Mouse (Mus musculus) intestine, embryonic 16.5 days (tissue): ENCODE results near the gene Gzmd. TPM values are rescaled to one million over a fixed set of nuclear protein-coding genes. Genes with fewer than 3 reads are reported as not detected.

ENCODE experiments used
- ATAC-seq: fragments of 200-750 bp; cut with Nextera tagmentation; 2 replicates; pipeline ENCODE4 v1.8.0; 2017; ENCODE audit warnings: moderate TSS enrichment, moderate library complexity
- H3K27ac ChIP-seq: fragments of 300-500 bp; sonication (generic); 2 replicates; pipeline ENCODE4 v1.5.1; 2014; ENCODE audit warnings: mild to moderate bottlenecking, low read length
- H3K27me3 ChIP-seq: fragments of 300-500 bp; sonication (generic); replicated peaks from 2 replicates; pipeline ENCODE4 v1.6.1; 2014; ENCODE audit warnings: low read length, control low read depth, mixed read lengths; ENCODE audit not compliant: control insufficient read depth, insufficient read depth
- H3K36me3 ChIP-seq: fragments of 300-500 bp; sonication (generic); 2 replicates; pipeline ENCODE4 v1.6.1; 2014; ENCODE audit warnings: low read length, control low read depth; ENCODE audit not compliant: control insufficient read depth, insufficient read depth
- H3K4me1 ChIP-seq: fragments of 300-500 bp; sonication (generic); 2 replicates; pipeline ENCODE4 v1.6.1; 2014; ENCODE audit warnings: low read length, control low read depth, mixed read lengths; ENCODE audit not compliant: control insufficient read depth, insufficient read depth
- H3K4me2 ChIP-seq: fragments of 300-500 bp; sonication (generic); 2 replicates; pipeline ENCODE4 v1.6.1; 2014; ENCODE audit warnings: low read depth, low read length, control low read depth
- H3K4me3 ChIP-seq: fragments of 300-500 bp; sonication (generic); 2 replicates; pipeline ENCODE4 v1.5.1; 2014; ENCODE audit warnings: mild to moderate bottlenecking, low read length
- H3K9ac ChIP-seq: fragments of 300-500 bp; sonication (generic); 2 replicates; pipeline ENCODE4 v1.6.1; 2014; ENCODE audit warnings: low read depth, low read length
- H3K9me3 ChIP-seq: fragments of 300-500 bp; sonication (generic); 2 replicates; pipeline ENCODE4 v1.6.1; 2016; ENCODE audit warnings: low read length, control low read depth; ENCODE audit not compliant: control insufficient read depth
- WGBS: fragments of 180-500 bp; shearing (Covaris S2); extraction: QIAGEN DNeasy Blood & Tissue Kit; methylation state at CpG from one replicate; pipeline ENCODE4 v1.1.7; 2014; 5-methylcytosine and 5-hydroxymethylcytosine counted together
- microRNA-seq: library from miRNA; unstranded; fragments of <30 nt; microRNA quantifications from one replicate; pipeline ENCODE4, GENCODE M21; 2016
- polyA plus RNA-seq: library from polyadenylated mRNA; unstranded; fragments of >200 nt; fragmentation: Nextera tagmentation; extraction: Ambion mirVana; gene quantifications from 2 replicates; pipeline ENCODE4 v1.2.1, GENCODE M21; 2015

Gene Gzmd
- polyA plus RNA-seq, 1 experiment from 2014 or later: not detected

- ATAC-seq: no peak
- Histone ChIP-seq H3K4me1 (no peaks in the 10 kb centered on the region), H3K9me3 (no peaks in the 10 kb centered on the region), H3K27me3 (no peaks in the 10 kb centered on the region), H3K36me3 (no peaks in the 10 kb centered on the region), H3K27ac (no peak overlapping the region), H3K4me2 (no peak overlapping the region), H3K4me3 (no peak overlapping the region), H3K9ac (no peak overlapping the region)
- 41% methylated on average over 1 of the region's 1 CpGs for WGBS
Measured at GRCm38 (mm10) chr14:56097597-56097996, 34.8 kb downstream of the Gzmd start.

GRCm38 (mm10) chr14:56093353-56093752, 39.1 kb downstream of the Gzmd start:
- no peak for ATAC-seq
- Histone ChIP-seq H3K27ac (no peak overlapping the region), H3K4me3 (no peak overlapping the region), H3K4me1 (no peaks in the 10 kb centered on the region), H3K36me3 (no peaks in the 10 kb centered on the region), H3K4me2 (no peak overlapping the region), H3K9ac (no peak overlapping the region), H3K9me3 (no peaks in the 10 kb centered on the region), H3K27me3 (no peaks in the 10 kb centered on the region)
- 72% methylated on average over 2 of the region's 2 CpGs for WGBS

- H3K4me1 ChIP-seq: no peaks in the 10 kb centered on the region
- ATAC-seq: no peak
- H3K9me3 ChIP-seq: no peaks in the 10 kb centered on the region
- H3K27me3 ChIP-seq: no peaks in the 10 kb centered on the region
- WGBS: 66% methylated on average over 3 of the region's 3 CpGs
- H3K9ac ChIP-seq: no peak overlapping the region
- H3K27ac ChIP-seq: no peak overlapping the region
- no peaks in the 10 kb centered on the region for H3K36me3 ChIP-seq
- no peak overlapping the region for H3K4me3 ChIP-seq
- no peak overlapping the region for H3K4me2 ChIP-seq
Measured at GRCm38 (mm10) chr14:56086711-56087110, 45.7 kb downstream of the Gzmd start.

- Histone ChIP-seq H3K9ac (no peak within 1 kb of the TSS), H3K4me2 (no peak within 1 kb of the TSS), H3K27me3 (no peaks in the 10 kb centered on the region), H3K36me3 (no peaks in the 10 kb centered on the region), H3K4me1 (no peaks in the 10 kb centered on the region), H3K9me3 (no peaks in the 10 kb centered on the region), H3K27ac (no peak within 1 kb of the TSS), H3K4me3 (no peak within 1 kb of the TSS)
- 89% methylated on average over 2 of the region's 2 CpGs for WGBS
- ATAC-seq: no peak
Measured at GRCm38 (mm10) chr14:56085167-56085566, 47.2 kb downstream of the Gzmd start, which contains the start of gene Mcpt8. Mcpt8 (minus strand) TSS chr14:56085273.

GRCm38 (mm10) chr14:56082016-56082415, 50.4 kb downstream of the Gzmd start:
- 91% methylated on average over 4 of the region's 4 CpGs for WGBS
- ATAC-seq: no peak

More at GRCm38 (mm10) chr14:56082016-56082415, 50.4 kb downstream of the Gzmd start:
- Histone ChIP-seq H3K27ac (no peak overlapping the region), H3K36me3 (no peaks in the 10 kb centered on the region), H3K9me3 (no peaks in the 10 kb centered on the region), H3K4me1 (no peaks in the 10 kb centered on the region), H3K4me2 (no peak overlapping the region), H3K27me3 (no peaks in the 10 kb centered on the region), H3K9ac (no peak overlapping the region), H3K4me3 (no peak overlapping the region)

Small RNA genes lying within 50 kb of the gene (microRNA-seq; reads per million reads assigned to microRNA genes)
- not detected for gene Mir6949

Other genes with a start within 250 kb of the Gzmd start
- gene Cbln3, start 248.2 kb downstream of the Gzmd start, polyA plus RNA-seq: 0.17 and 0.27 TPM in 2 replicates
- gene Khnyn, start 247.7 kb downstream of the Gzmd start, polyA plus RNA-seq: 12.5 and 13.6 TPM in 2 replicates
- 85.2 and 89.2 TPM in 2 replicates for gene Sdr39u1, start 232.3 kb downstream of the Gzmd start, polyA plus RNA-seq
- gene Cma1, start 187.9 kb downstream of the Gzmd start, polyA plus RNA-seq: 4.1 and 5.7 TPM in 2 replicates
- gene Cma2, start 181.6 kb downstream of the Gzmd start, polyA plus RNA-seq: not detected in 2 replicates
- 0.27 and 0.48 TPM in 2 replicates for gene Mcpt1, start 114.6 kb downstream of the Gzmd start, polyA plus RNA-seq
- gene Mcpt9, start 102.1 kb downstream of the Gzmd start, polyA plus RNA-seq: not detected in 2 replicates
- 0.37 and 0.55 TPM in 2 replicates for gene Mcpt2, start 90.6 kb downstream of the Gzmd start, polyA plus RNA-seq
- 0.55 and 0.69 TPM in 2 replicates for gene Mcpt4, start 70.3 kb downstream of the Gzmd start, polyA plus RNA-seq
- gene Mcpt8, start 47.3 kb downstream of the Gzmd start, polyA plus RNA-seq: 0.65 and 0.83 TPM in 2 replicates
- 0.20 and 0.76 TPM in 2 replicates for gene Ctsg, start 30.0 kb downstream of the Gzmd start, polyA plus RNA-seq
- gene Gzme, start 12.0 kb downstream of the Gzmd start, polyA plus RNA-seq: not detected in 2 replicates
- not detected in 2 replicates for gene Gzmg, start 27.0 kb upstream of the Gzmd start, polyA plus RNA-seq
- gene Gzmn, start 42.0 kb upstream of the Gzmd start, polyA plus RNA-seq: not detected in 2 replicates
- gene Gzmf, start 78.8 kb upstream of the Gzmd start, polyA plus RNA-seq: not detected in 2 replicates
- gene Gzmc, start 102.0 kb upstream of the Gzmd start, polyA plus RNA-seq: not detected in 2 replicates
- gene Gzmb, start 129.7 kb upstream of the Gzmd start, polyA plus RNA-seq: 0.86 and 1.3 TPM in 2 replicates
- gene Atp12a, start 232.5 kb upstream of the Gzmd start, polyA plus RNA-seq: 0.44 and 1.5 TPM in 2 replicates